Mouse (Mus musculus) bone marrow macrophage, adult 2 months (primary cell): Measurements from ENCODE around the gene Dcx.

Source experiments
- CTCF ChIP-seq: IDR thresholded peaks from 2 replicates; pipeline ENCODE4 v1.5.1; 2012; ENCODE audit warnings: low read depth, mild to moderate bottlenecking, low read length, moderate library complexity
- POLR2A ChIP-seq: IDR thresholded peaks from 2 replicates; pipeline ENCODE4 v1.6.1; 2012; ENCODE audit warnings: mild to moderate bottlenecking, low read depth, low read length, borderline replicate concordance

- no peak for TF ChIP-seq POLR2A
- no peak for TF ChIP-seq CTCF
These were observed 1.5 kb downstream of the Dcx start for GRCm38 (mm10) chrX:143931400-143932185.
